Mouse (Mus musculus) cerebellum, adult 2 months (tissue): ENCODE measurements around the gene Olfr1284. TPM values are rescaled to one million over a fixed set of nuclear protein-coding genes. Genes with fewer than 3 reads are reported as not detected.
"Not testable (repeated sequence)": the region's sequence is repeated elsewhere in the genome, so short reads cannot be mapped to it uniquely, and the experiment has no call there.

Experiments
- DNase-seq, 2 experiments: peaks; one replicate each; pipeline ENCODE4 v3.0.0; 2021
- H3K27ac ChIP-seq: fragments of 200-500 bp; 2 replicates; pipeline ENCODE4 v1.5.1; 2012; ENCODE audit warnings: low read length, control low read depth, inconsistent platforms; ENCODE audit not compliant: insufficient read depth
- H3K27me3 ChIP-seq: fragments of 200-500 bp; 2 replicates; pipeline ENCODE4 v1.6.1; 2012; ENCODE audit warnings: inconsistent platforms, mild to moderate bottlenecking, low read length, moderate library complexity; ENCODE audit not compliant: control insufficient read depth, insufficient read depth
- H3K4me1 ChIP-seq: fragments of 200-500 bp; 2 replicates; pipeline ENCODE4 v1.6.1; 2011; ENCODE audit warnings: low read length; ENCODE audit not compliant: control insufficient read depth, insufficient read depth
- H3K4me3 ChIP-seq: fragments of 200-500 bp; replicated peaks from 2 replicates; pipeline ENCODE3; 2011; ENCODE audit warnings: mild to moderate bottlenecking, low read depth, low read length, control low read depth; ENCODE audit not compliant: insufficient read depth
- CTCF ChIP-seq: fragments of 200-500 bp; IDR thresholded peaks from 2 replicates; pipeline ENCODE4 v1.5.1; 2011; ENCODE audit warnings: low read depth, mild to moderate bottlenecking, control low read depth, low read length, moderate library complexity, borderline replicate concordance; ENCODE audit not compliant: insufficient read depth
- POLR2A ChIP-seq: fragments of 200-500 bp; IDR thresholded peaks from 2 replicates; pipeline ENCODE4 v1.6.1; 2011; ENCODE audit warnings: low read length, control low read depth, borderline replicate concordance; ENCODE audit not compliant: insufficient read depth
- WGBS: fragments of 180-500 bp; shearing (Covaris S2); methylation state at CpG from one replicate; pipeline ENCODE4 v1.1.7; 2018; 5-methylcytosine and 5-hydroxymethylcytosine counted together
- polyA plus RNA-seq: library from polyadenylated mRNA; depleted of rRNA; stranded (reverse); fragments of >200 nt; gene quantifications from 2 replicates; pipeline ENCODE4 v1.2.3, GENCODE M21; 2012; rRNA removed

Gene Olfr1284
- polyA plus RNA-seq = not detected in 2 replicates

DNA sequence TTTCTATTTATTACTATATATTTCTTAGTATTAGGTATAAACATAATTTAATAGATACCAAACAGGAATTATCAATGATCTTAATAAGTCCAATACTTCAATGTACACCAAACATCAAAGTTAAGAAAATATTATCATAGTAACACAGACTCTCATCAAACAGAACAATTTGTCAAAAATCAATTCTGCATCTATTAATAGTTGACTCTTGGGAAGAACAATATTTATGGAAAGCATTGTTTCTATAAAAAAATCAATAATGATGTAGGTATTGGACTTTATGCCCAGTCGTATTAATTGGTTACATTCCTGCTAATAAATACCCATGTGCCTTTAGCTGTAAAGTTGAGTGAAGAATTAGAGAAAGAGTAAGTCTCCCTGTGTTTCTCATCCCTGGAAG, at the start of gene Olfr1284:
Gene Olfr1284 (plus strand): TSS at position 301 of the 400 bp plus-strand sequence.
- H3K27me3 ChIP-seq = no peaks in the 10 kb centered on the region
- no peak within 1 kb of the TSS for H3K27ac ChIP-seq
- H3K4me3 ChIP-seq = no peak within 1 kb of the TSS
- no peak for DNase-seq
- 85% methylated on average over 1 of the region's 1 CpGs for WGBS
- TF ChIP-seq POLR2A (no peak), CTCF (no peak)
- no peaks in the 10 kb centered on the region for H3K4me1 ChIP-seq

DNA sequence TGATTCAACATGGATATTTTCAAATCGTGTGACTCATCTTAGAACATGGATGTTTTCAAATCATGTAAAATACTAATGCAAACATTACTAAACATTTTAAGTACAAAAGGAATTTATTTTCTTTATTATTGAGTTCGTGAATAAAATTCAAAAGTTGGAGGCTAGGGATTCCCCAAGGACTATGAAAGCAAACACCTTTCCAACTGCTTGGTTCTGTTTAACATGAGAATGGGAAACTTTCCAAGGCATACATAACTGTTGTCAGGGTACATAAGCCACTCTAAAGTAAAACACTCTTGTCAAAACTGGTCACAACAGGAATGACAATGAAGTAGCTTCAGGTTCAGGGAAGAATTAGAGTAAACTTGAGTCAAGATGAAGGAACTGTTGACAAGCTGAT, 49.1 kb upstream of the Olfr1284 start, which contains the start of gene Olfr1281:
Gene Olfr1281 (plus strand): TSS at position 301 of the 400 bp plus-strand sequence.
- DNase-seq = no peak
- no peak within 1 kb of the TSS for H3K4me3 ChIP-seq
- H3K27ac ChIP-seq = no peak within 1 kb of the TSS
- no peaks in the 10 kb centered on the region for H3K27me3 ChIP-seq
- TF ChIP-seq POLR2A = no peak
- TF ChIP-seq CTCF = no peak
- H3K4me1 ChIP-seq = no peaks in the 10 kb centered on the region
- WGBS = 69% methylated on average over 2 of the region's 2 CpGs

DNA sequence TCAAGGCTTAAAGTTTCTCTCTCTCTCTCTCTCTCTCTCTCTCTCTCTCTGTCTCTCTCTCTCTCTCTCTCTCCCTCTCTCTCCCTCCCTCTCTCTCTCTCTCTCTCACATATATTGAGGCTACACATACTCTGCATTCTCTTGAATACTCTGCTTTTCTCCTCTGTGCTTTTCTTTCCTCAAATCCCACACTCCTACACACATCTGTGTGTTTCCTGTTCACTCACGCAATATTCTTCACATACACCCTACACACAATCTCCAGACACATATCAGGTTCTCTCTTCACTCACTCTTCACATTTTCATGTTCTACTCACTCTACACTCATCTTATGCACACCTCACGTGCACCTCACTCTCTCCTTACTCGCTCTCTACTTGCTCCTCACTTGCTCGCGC, 41.6 kb upstream of the Olfr1284 start:
- H3K27ac ChIP-seq, DNase-seq, H3K27me3 ChIP-seq, H3K4me3 ChIP-seq, H3K4me1 ChIP-seq: not testable (repeated sequence)
- 91% methylated on average over 5 of the region's 5 CpGs for WGBS

DNA sequence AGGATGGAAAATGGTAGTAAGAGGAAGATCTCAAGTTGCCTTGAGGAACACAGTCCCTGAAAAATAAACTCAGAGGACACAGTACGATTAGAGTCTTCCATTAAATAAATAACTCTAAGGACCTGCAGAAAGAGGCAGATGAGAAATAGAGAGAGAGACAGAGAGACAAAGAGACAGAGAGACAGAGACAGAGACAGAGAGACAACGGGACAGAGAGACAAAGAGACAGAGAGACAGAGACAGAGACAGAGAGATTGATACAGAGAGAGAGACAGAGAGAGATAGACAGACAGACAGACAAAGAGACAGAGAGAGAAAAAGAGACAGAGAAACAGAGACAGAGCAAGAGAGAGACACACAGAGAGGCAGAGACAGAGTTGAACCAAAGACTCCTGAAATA, 39.3 kb upstream of the Olfr1284 start, which contains the start of gene Olfr1282:
Gene Olfr1282 (minus strand): TSS at position 101 of the 400 bp plus-strand sequence.
- TF ChIP-seq POLR2A (no peak), CTCF (no peak)
- no peak for DNase-seq
- Histone ChIP-seq H3K27ac (no peak within 1 kb of the TSS), H3K27me3 (no peaks in the 10 kb centered on the region), H3K4me3 (no peak within 1 kb of the TSS), H3K4me1 (no peaks in the 10 kb centered on the region)
- 71% methylated on average over 2 of the region's 2 CpGs for WGBS

DNA sequence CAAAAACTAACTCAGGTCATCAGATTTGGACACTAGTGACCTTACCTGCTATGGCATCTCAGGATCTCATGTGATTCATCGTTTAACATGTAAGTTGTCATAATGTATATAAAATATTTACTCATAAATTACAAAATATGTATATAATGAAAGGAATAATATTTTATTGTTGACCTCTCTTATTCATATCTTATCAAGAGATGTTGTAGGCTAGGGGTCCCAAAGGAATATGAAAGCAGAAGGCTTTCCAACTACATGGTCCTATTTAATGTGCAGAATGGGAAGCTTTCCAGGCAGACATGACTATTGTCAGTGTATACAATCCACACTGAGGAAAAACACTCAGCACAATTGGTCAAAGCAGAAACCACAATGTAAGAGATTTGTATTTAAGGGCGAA, 8.8 kb upstream of the Olfr1284 start, which contains the start of gene Olfr1283:
Gene Olfr1283 (plus strand): TSS at position 301 of the 400 bp plus-strand sequence.
- Histone ChIP-seq H3K27ac (no peak within 1 kb of the TSS), H3K4me1 (no peaks in the 10 kb centered on the region), H3K27me3 (no peaks in the 10 kb centered on the region), H3K4me3 (no peak within 1 kb of the TSS)
- no peak for DNase-seq
- 81% methylated on average over 2 of the region's 2 CpGs for WGBS
- TF ChIP-seq CTCF = no peak

DNA sequence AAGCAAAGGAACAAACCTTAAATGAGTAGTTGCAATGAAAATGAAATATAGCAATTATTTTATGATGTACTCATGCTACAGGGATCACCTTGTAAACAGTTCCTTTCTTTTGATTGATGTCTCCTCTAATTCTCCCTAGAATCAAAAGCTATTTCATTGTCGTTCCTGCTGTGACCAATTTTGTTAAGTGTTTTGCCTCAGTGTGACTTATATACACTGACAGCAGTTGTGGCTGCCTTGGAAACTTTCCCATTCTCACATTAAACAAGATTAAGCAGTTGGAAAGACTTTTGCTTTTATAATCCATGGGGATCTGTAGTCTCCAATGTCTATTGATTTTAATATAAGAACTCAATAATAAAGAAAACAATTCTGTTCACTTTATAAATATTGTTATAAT, 47.6 kb downstream of the Olfr1284 start, which contains the start of gene Olfr1286:
Gene Olfr1286 (minus strand): TSS at position 185 of the 400 bp plus-strand sequence.
- no peaks in the 10 kb centered on the region for H3K27me3 ChIP-seq
- no peak for DNase-seq
- no peak within 1 kb of the TSS for H3K4me3 ChIP-seq
- WGBS = 2% methylated on average over 1 of the region's 1 CpGs
- H3K4me1 ChIP-seq = no peaks in the 10 kb centered on the region
- TF ChIP-seq CTCF = no peak
- TF ChIP-seq POLR2A = no peak
- no peak within 1 kb of the TSS for H3K27ac ChIP-seq

Other genes with a start within 250 kb of the Olfr1284 start
- gene Gm15130, start 222.6 kb upstream of the Olfr1284 start, polyA plus RNA-seq = not detected in 2 replicates
- not detected in 2 replicates for gene 4930430A15Rik, start 145.9 kb upstream of the Olfr1284 start, polyA plus RNA-seq
- gene Olfr1275, start 140.2 kb upstream of the Olfr1284 start, polyA plus RNA-seq = not detected in 2 replicates
- gene Olfr1276, start 121.0 kb upstream of the Olfr1284 start, polyA plus RNA-seq = 0.03 TPM in 1 of 2 replicates, not detected in the other
- gene Olfr1277, start 101.4 kb upstream of the Olfr1284 start, polyA plus RNA-seq = not detected in 2 replicates
- not detected in 2 replicates for gene Olfr1278, start 85.4 kb upstream of the Olfr1284 start, polyA plus RNA-seq
- gene Olfr1279, start 74.9 kb upstream of the Olfr1284 start, polyA plus RNA-seq = not detected in 2 replicates
- gene Olfr1280, start 61.5 kb upstream of the Olfr1284 start, polyA plus RNA-seq = not detected in 2 replicates
- gene Olfr1281, start 49.0 kb upstream of the Olfr1284 start, polyA plus RNA-seq = not detected in 2 replicates
- not detected in 2 replicates for gene Olfr1282, start 39.4 kb upstream of the Olfr1284 start, polyA plus RNA-seq
- gene Olfr1283, start 8.7 kb upstream of the Olfr1284 start, polyA plus RNA-seq = not detected in 2 replicates
- not detected in 2 replicates for gene Olfr1286, start 47.6 kb downstream of the Olfr1284 start, polyA plus RNA-seq
- not detected in 2 replicates for gene Olfr1287, start 73.6 kb downstream of the Olfr1284 start, polyA plus RNA-seq
- gene Olfr1288, start 98.6 kb downstream of the Olfr1284 start, polyA plus RNA-seq = not detected in 2 replicates
- not detected in 2 replicates for gene Olfr1289, start 105.3 kb downstream of the Olfr1284 start, polyA plus RNA-seq
- gene Olfr1290, start 118.3 kb downstream of the Olfr1284 start, polyA plus RNA-seq = not detected in 2 replicates
- gene Olfr1291-ps1, start 121.7 kb downstream of the Olfr1284 start, polyA plus RNA-seq = not detected in 2 replicates
- not detected in 2 replicates for gene Olfr1293-ps, start 149.7 kb downstream of the Olfr1284 start, polyA plus RNA-seq
- not detected in 2 replicates for gene Olfr1294, start 164.8 kb downstream of the Olfr1284 start, polyA plus RNA-seq
- not detected in 2 replicates for gene Olfr1295, start 194.2 kb downstream of the Olfr1284 start, polyA plus RNA-seq